Mouse (Mus musculus) forebrain, embryonic 10.5 days (tissue): ENCODE results near the gene Zc3hc1. TPM values are rescaled to one million over a fixed set of nuclear protein-coding genes. Genes with fewer than 3 reads are reported as not detected.

ENCODE experiments used
- DNase-seq: peaks from one replicate; pipeline ENCODE4 v3.0.0-alpha.2; 2017; ENCODE audit warnings: low spot score; ENCODE audit errors: extremely low spot score
- H3K27ac ChIP-seq: fragments of 300-500 bp; sonication (generic); 2 replicates; pipeline ENCODE4 v1.5.1; 2016; ENCODE audit warnings: mild to moderate bottlenecking
- H3K27me3 ChIP-seq: fragments of 300-500 bp; sonication (generic); 2 replicates; pipeline ENCODE4 v1.6.1; 2016; ENCODE audit warnings: mild to moderate bottlenecking; ENCODE audit not compliant: poor library complexity, severe bottlenecking
- H3K36me3 ChIP-seq: fragments of 300-500 bp; sonication (generic); replicated peaks from 2 replicates; pipeline ENCODE4 v1.6.1; 2016; ENCODE audit warnings: mild to moderate bottlenecking, moderate library complexity
- H3K4me1 ChIP-seq: fragments of 300-500 bp; sonication (generic); 2 replicates; pipeline ENCODE4 v1.6.1; 2016
- H3K4me3 ChIP-seq: fragments of 300-500 bp; sonication (generic); 2 replicates; pipeline ENCODE4 v1.5.1; 2016; ENCODE audit warnings: mild to moderate bottlenecking, moderate library complexity
- H3K9me3 ChIP-seq: fragments of 300-500 bp; sonication (generic); 2 replicates; pipeline ENCODE4 v1.6.1; 2016; ENCODE audit warnings: mild to moderate bottlenecking, moderate library complexity
- WGBS: fragments of 180-500 bp; shearing (Covaris S2); methylation state at CpG from one replicate; pipeline ENCODE4 v1.1.7; 2016; 5-methylcytosine and 5-hydroxymethylcytosine counted together
- polyA plus RNA-seq: library from polyadenylated mRNA; unstranded; fragments of >200 nt; fragmentation: Nextera tagmentation; extraction: Ambion mirVana; gene quantifications from 2 replicates; pipeline ENCODE4 v1.2.1, GENCODE M21; 2016

Zc3hc1 gene
- polyA plus RNA-seq, 1 experiment from 2014 or later = 86.1 TPM

DNA sequence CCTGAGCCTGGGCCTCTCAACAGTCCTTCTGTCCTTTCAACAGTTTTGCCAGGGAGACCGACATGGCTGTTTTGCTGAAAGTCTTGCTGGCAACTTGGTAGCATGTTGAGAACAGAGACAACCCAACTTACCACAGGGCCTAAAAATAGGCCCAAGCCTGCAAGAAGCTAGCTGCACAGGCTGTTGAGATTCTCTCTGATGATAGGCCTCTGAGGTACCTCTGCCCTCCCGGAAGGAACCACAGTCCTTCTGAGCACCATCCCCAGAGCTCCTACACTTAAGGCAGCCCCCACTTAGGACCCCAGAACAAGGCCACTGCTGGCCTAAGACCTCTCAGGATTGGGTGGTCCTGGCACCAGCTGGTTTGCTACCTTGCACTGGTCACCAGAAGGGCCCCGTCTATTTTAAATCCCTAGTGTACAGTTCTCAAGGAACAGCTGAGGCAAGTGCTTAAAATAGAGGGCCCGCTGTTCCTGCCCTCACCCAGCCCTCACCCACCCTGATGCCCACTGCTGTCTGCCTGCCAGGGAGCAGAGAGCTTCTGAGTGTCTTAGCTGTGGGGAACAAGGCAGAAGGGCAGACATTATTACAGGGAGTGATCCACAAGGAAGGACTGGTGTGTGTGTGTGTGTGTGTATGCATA, 50.5 kb downstream of the Zc3hc1 start:
- H3K4me1 ChIP-seq = peaks cover 4% of the 10 kb centered on the region; the same call in 1 of the 2 replicates
- H3K27ac ChIP-seq = no peak overlapping the region
- DNase-seq = no peak
- H3K36me3 ChIP-seq = no peaks in the 10 kb centered on the region
- no peaks in the 10 kb centered on the region for H3K9me3 ChIP-seq
- H3K27me3 ChIP-seq = no peaks in the 10 kb centered on the region
- 88% methylated on average over 4 of the region's 4 CpGs for WGBS
- no peak overlapping the region for H3K4me3 ChIP-seq

- Histone ChIP-seq H3K4me3 (no peak overlapping the region), H3K9me3 (no peaks in the 10 kb centered on the region), H3K27me3 (no peaks in the 10 kb centered on the region), H3K27ac (0 out of 2 replicates have a peak overlapping the region, but pooled peaks have one; percentile 20), H3K4me1 (peaks cover 7% of the 10 kb centered on the region; the same call in 1 of the 2 replicates), H3K36me3 (no peaks in the 10 kb centered on the region)
- no peak for DNase-seq
- WGBS = 54% methylated on average over 5 of the region's 5 CpGs
These were observed 53.9 kb downstream of the Zc3hc1 start for GRCm38 (mm10) chr6:30336912-30337311.

- Histone ChIP-seq H3K27ac (no peak overlapping the region), H3K4me1 (peaks cover 7% of the 10 kb centered on the region; the same call in 1 of the 2 replicates), H3K9me3 (no peaks in the 10 kb centered on the region), H3K36me3 (no peaks in the 10 kb centered on the region), H3K4me3 (no peak overlapping the region), H3K27me3 (no peaks in the 10 kb centered on the region)
- WGBS = 59% methylated on average over 4 of the region's 4 CpGs
- DNase-seq = no peak
These were observed 58.6 kb downstream of the Zc3hc1 start for GRCm38 (mm10) chr6:30332262-30332661.

GRCm38 (mm10) chr6:30330706-30331105, 60.1 kb downstream of the Zc3hc1 start:
- Histone ChIP-seq H3K36me3 (no peaks in the 10 kb centered on the region), H3K27me3 (no peaks in the 10 kb centered on the region), H3K27ac (no peak overlapping the region), H3K4me3 (no peak overlapping the region), H3K9me3 (no peaks in the 10 kb centered on the region), H3K4me1 (peaks cover 7% of the 10 kb centered on the region; the same call in 1 of the 2 replicates)
- 89% methylated on average over 5 of the region's 5 CpGs for WGBS
- DNase-seq = no peak

DNA sequence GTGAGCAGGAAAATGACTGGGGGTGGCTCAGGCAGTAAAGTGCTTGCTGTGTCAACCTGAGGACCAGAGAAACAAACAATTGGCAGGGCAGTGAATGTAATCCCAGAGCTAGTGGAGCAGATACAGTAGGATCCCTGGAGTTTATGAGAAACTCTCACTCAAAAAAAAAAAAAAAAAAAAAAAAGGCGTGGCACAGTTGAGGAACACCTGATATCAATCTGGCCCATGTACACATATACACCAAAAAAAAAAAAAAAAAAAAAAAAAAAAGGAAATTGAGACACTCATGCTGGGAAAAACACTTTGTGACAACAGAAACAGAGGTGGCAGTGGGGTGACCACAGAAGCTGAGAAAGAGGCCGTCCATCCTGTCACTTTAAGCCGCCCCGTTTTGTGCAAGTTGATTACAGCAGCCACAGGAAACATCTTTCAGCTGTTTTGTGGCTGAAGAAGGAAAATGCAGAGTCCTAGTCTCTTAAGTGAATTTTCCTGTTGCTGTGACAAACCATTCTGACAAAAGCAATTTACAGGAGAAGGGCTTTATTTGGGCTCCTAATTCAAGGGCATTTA, 64.8 kb downstream of the Zc3hc1 start:
- Histone ChIP-seq H3K27ac (no peak overlapping the region), H3K4me3 (no peak overlapping the region), H3K36me3 (no peaks in the 10 kb centered on the region), H3K27me3 (no peaks in the 10 kb centered on the region), H3K9me3 (no peaks in the 10 kb centered on the region), H3K4me1 (no peaks in the 10 kb centered on the region)
- 84% methylated on average over 4 of the region's 4 CpGs for WGBS
- DNase-seq = no peak

GRCm38 (mm10) chr6:30321002-30321401, 69.8 kb downstream of the Zc3hc1 start:
- H3K27me3 ChIP-seq = no peaks in the 10 kb centered on the region

GRCm38 (mm10) chr6:30319216-30319615, 71.6 kb downstream of the Zc3hc1 start:
- 85% methylated on average over 5 of the region's 5 CpGs for WGBS
- Histone ChIP-seq H3K36me3 (no peaks in the 10 kb centered on the region), H3K27ac (no peak overlapping the region), H3K4me3 (no peak overlapping the region), H3K4me1 (peaks cover 6% of the 10 kb centered on the region; the same call in 1 of the 2 replicates), H3K9me3 (no peaks in the 10 kb centered on the region), H3K27me3 (no peaks in the 10 kb centered on the region)
- no peak for DNase-seq

More at GRCm38 (mm10) chr6:30321002-30321401, 69.8 kb downstream of the Zc3hc1 start:
- WGBS = 66% methylated on average over 4 of the region's 4 CpGs
- DNase-seq = no peak
- peaks cover 6% of the 10 kb centered on the region; the same call in 1 of the 2 replicates for H3K4me1 ChIP-seq
- H3K36me3 ChIP-seq = no peaks in the 10 kb centered on the region
- H3K4me3 ChIP-seq = no peak overlapping the region
- H3K9me3 ChIP-seq = no peaks in the 10 kb centered on the region
- H3K27ac ChIP-seq = no peak overlapping the region

Other genes with a start within 250 kb of the Zc3hc1 start
- 28.3 and 31.2 TPM in 2 replicates for gene Ube2h, start 86.5 kb downstream of the Zc3hc1 start, polyA plus RNA-seq
- 27.2 and 27.5 TPM in 2 replicates for gene Klhdc10, start 10.8 kb upstream of the Zc3hc1 start, polyA plus RNA-seq
- 54.3 and 56.6 TPM in 2 replicates for gene Tmem209, start 118.8 kb upstream of the Zc3hc1 start, polyA plus RNA-seq
- gene Ssmem1, start 118.8 kb upstream of the Zc3hc1 start, polyA plus RNA-seq = 0.16 and 0.34 TPM in 2 replicates
- 11.9 and 15.6 TPM in 2 replicates for gene Cpa2, start 150.6 kb upstream of the Zc3hc1 start, polyA plus RNA-seq
- 2.9 and 3.4 TPM in 2 replicates for gene Cpa4, start 177.3 kb upstream of the Zc3hc1 start, polyA plus RNA-seq
- 0.51 and 0.84 TPM in 2 replicates for gene Cpa5, start 220.0 kb upstream of the Zc3hc1 start, polyA plus RNA-seq
- gene Cpa1, start 248.2 kb upstream of the Zc3hc1 start, polyA plus RNA-seq = 0.21 TPM in 1 of 2 replicates, not detected in the other